In genomic region chr9:89793018-89793417, GRCm38 (mm10) we compare ENCODE assay signal across 8 mouse cellular contexts. TPM values are rescaled to one million over a fixed set of nuclear protein-coding genes. Genes with fewer than 3 reads are reported as not detected.
DNase-seq lines count a peak whose midpoint lies in the region; ATAC-seq and TF ChIP-seq lines count a peak whose summit lies in the region.

No protein-coding gene starts in this region.

- 7% methylated on average over 6 of the region's 6 CpGs for WGBS in heart, embryonic 10.5 days
- WGBS in forebrain, embryonic 15.5 days: 3% methylated on average over 6 of the region's 6 CpGs
- 6% methylated on average over 6 of the region's 6 CpGs for WGBS in kidney, adult 2 months
- WGBS in limb, embryonic 11.5 days: 12% methylated on average over 6 of the region's 6 CpGs
- WGBS in stomach, postnatal 0 days: 4% methylated on average over 6 of the region's 6 CpGs

- ATAC-seq in forebrain, embryonic 15.5 days (replicated peaks): peak; percentile 68
- ATAC-seq in limb, embryonic 11.5 days (ENCODE audit: insufficient number of reproducible peaks, low FRiP score, low TSS enrichment, low read depth): 0 out of 2 replicates have a peak, but pooled peaks have one; percentile 12
- ATAC-seq in stomach, postnatal 0 days (ENCODE audit: low FRiP score, low TSS enrichment): no peak

- no peak overlapping the region for H3K4me3 ChIP-seq in heart, embryonic 10.5 days
- no peak overlapping the region for H3K4me3 ChIP-seq in forebrain, embryonic 15.5 days
- H3K4me3 ChIP-seq in kidney, adult 2 months (ENCODE audit: insufficient read depth, low read depth, low read length): no peak overlapping the region
- H3K4me3 ChIP-seq in limb, embryonic 11.5 days (ENCODE audit: low read depth, low read length): no peak overlapping the region
- no peak overlapping the region for H3K4me3 ChIP-seq in stomach, postnatal 0 days (ENCODE audit: low read depth, low read length)

- H3K4me2 ChIP-seq in forebrain, embryonic 15.5 days (replicated peaks): no peak overlapping the region
- H3K4me2 ChIP-seq in limb, embryonic 11.5 days (ENCODE audit: low read depth, severe bottlenecking): no peak overlapping the region
- H3K4me2 ChIP-seq in stomach, postnatal 0 days (replicated peaks; ENCODE audit: low read depth): no peak overlapping the region

- no peaks in the 10 kb centered on the region for H3K9me3 ChIP-seq in heart, embryonic 10.5 days
- H3K9me3 ChIP-seq in forebrain, embryonic 15.5 days: no peaks in the 10 kb centered on the region
- H3K9me3 ChIP-seq in limb, embryonic 11.5 days (ENCODE audit: control insufficient read depth, low read length): no peaks in the 10 kb centered on the region
- H3K9me3 ChIP-seq in stomach, postnatal 0 days (ENCODE audit: control insufficient read depth, low read length): no peaks in the 10 kb centered on the region

- H3K27ac ChIP-seq in heart, embryonic 10.5 days: no peak overlapping the region
- H3K27ac ChIP-seq in forebrain, embryonic 15.5 days (replicated peaks): no peak overlapping the region
- no peak overlapping the region for H3K27ac ChIP-seq in kidney, adult 2 months (ENCODE audit: insufficient read depth, low read depth, low read length)
- no peak overlapping the region for H3K27ac ChIP-seq in limb, embryonic 11.5 days (replicated peaks; ENCODE audit: low read depth, low read length)
- no peak overlapping the region for H3K27ac ChIP-seq in stomach, postnatal 0 days (replicated peaks)

- TF ChIP-seq CTCF in brain, embryonic 14.5 days (IDR thresholded peaks at IDR 0.05; ENCODE audit: borderline replicate concordance, extremely low read depth, insufficient read depth, insufficient read length): peak; percentile 85
- TF ChIP-seq CTCF in kidney, adult 2 months (conservative IDR thresholded peaks at IDR 0.05; ENCODE audit: insufficient read depth, insufficient read length, low read depth, low read length): peak; percentile 81
- peak; percentile 87 for TF ChIP-seq CTCF in stomach, postnatal 0 days (IDR thresholded peaks at IDR 0.05; ENCODE audit: low read depth)

- H3K9ac ChIP-seq in forebrain, embryonic 15.5 days (replicated peaks): no peak overlapping the region
- no peak overlapping the region for H3K9ac ChIP-seq in limb, embryonic 11.5 days (ENCODE audit: low read length)
- H3K9ac ChIP-seq in stomach, postnatal 0 days (ENCODE audit: low read length): no peak overlapping the region

- no peak for TF ChIP-seq POLR2A in brain, embryonic 14.5 days (IDR thresholded peaks at IDR 0.05; ENCODE audit: borderline replicate concordance, extremely low read depth, insufficient read depth, insufficient read length, poor library complexity, severe bottlenecking)
- TF ChIP-seq POLR2A in kidney, adult 2 months (IDR thresholded peaks at IDR 0.05; ENCODE audit: low read depth, low read length): no peak

- H3K27me3 ChIP-seq in heart, embryonic 10.5 days (ENCODE audit: insufficient read depth, poor library complexity, severe bottlenecking): no peaks in the 10 kb centered on the region
- H3K27me3 ChIP-seq in forebrain, embryonic 15.5 days: no peaks in the 10 kb centered on the region
- H3K27me3 ChIP-seq in kidney, adult 2 months (replicated peaks; ENCODE audit: control insufficient read depth, insufficient read depth, low read length): no peaks in the 10 kb centered on the region
- no peaks in the 10 kb centered on the region for H3K27me3 ChIP-seq in limb, embryonic 11.5 days (ENCODE audit: control insufficient read depth, insufficient read depth, low read length)
- H3K27me3 ChIP-seq in stomach, postnatal 0 days (ENCODE audit: control insufficient read depth, insufficient read depth, low read length): no peaks in the 10 kb centered on the region

- peak; percentile 83 for DNase-seq in heart, adult 11 months
- DNase-seq in heart, embryonic 10.5 days (ENCODE audit: low spot score): no peak
- DNase-seq in brain, embryonic 14.5 days (ENCODE audit: low read depth): peak; percentile 81
- peak; percentile 48 for DNase-seq in kidney, adult 2 months
- peak; percentile 84 for DNase-seq in limb, embryonic 11.5 days (ENCODE audit: low spot score)
- peak; percentile 72 for DNase-seq in neural tube, embryonic 10.5 days (ENCODE audit: extremely low spot score, low spot score)
- peak; percentile 65 for DNase-seq in stomach, postnatal 0 days (ENCODE audit: low spot score)

- H3K4me1 ChIP-seq in heart, embryonic 10.5 days: no peaks in the 10 kb centered on the region
- no peaks in the 10 kb centered on the region for H3K4me1 ChIP-seq in forebrain, embryonic 15.5 days
- H3K4me1 ChIP-seq in kidney, adult 2 months (ENCODE audit: control insufficient read depth, insufficient read depth, low read length): no peaks in the 10 kb centered on the region
- H3K4me1 ChIP-seq in limb, embryonic 11.5 days (ENCODE audit: control insufficient read depth, insufficient read depth, low read length): no peaks in the 10 kb centered on the region
- H3K4me1 ChIP-seq in stomach, postnatal 0 days (replicated peaks; ENCODE audit: control insufficient read depth, insufficient read depth): no peaks in the 10 kb centered on the region

- TF ChIP-seq EP300 in stomach, postnatal 0 days (optimal IDR thresholded peaks at IDR 0.05): no peak

- H3K36me3 ChIP-seq in heart, embryonic 10.5 days: no peaks in the 10 kb centered on the region
- H3K36me3 ChIP-seq in forebrain, embryonic 15.5 days: no peaks in the 10 kb centered on the region
- H3K36me3 ChIP-seq in kidney, adult 2 months (ENCODE audit: control insufficient read depth, insufficient read depth, low read length): no peaks in the 10 kb centered on the region
- H3K36me3 ChIP-seq in limb, embryonic 11.5 days (ENCODE audit: control insufficient read depth, insufficient read depth, low read length): no peaks in the 10 kb centered on the region
- no peaks in the 10 kb centered on the region for H3K36me3 ChIP-seq in stomach, postnatal 0 days (ENCODE audit: control insufficient read depth, insufficient read depth, low read length)

RNA-seq across cellular contexts. Expression of gene Ankrd34c, which starts 54.7 kb away (rescaled TPM):
- not detected in 2 replicates for polyA plus RNA-seq in heart, embryonic 10.5 days (2016; fragmentation: Nextera tagmentation; extraction: Ambion mirVana)
- polyA plus RNA-seq in brain, embryonic 14.5 days (2012; rRNA removed): 0.09 and 0.10 TPM in 2 replicates
- 0.04 and 0.13 TPM in 2 replicates for polyA plus RNA-seq in forebrain, embryonic 15.5 days (2015; fragmentation: Nextera tagmentation; extraction: Ambion mirVana)
- not detected in 2 replicates for polyA plus RNA-seq in kidney, adult 2 months (2012; rRNA removed)
- not detected in 2 replicates for polyA plus RNA-seq in limb, embryonic 11.5 days (2014; fragmentation: Nextera tagmentation; extraction: Ambion mirVana)
- polyA plus RNA-seq in stomach, postnatal 0 days (2015; fragmentation: Nextera tagmentation; extraction: Ambion mirVana): 0.04 TPM in 1 of 2 replicates, not detected in the other
